Mouse (Mus musculus) frontal cortex, postnatal 14 days (tissue): ENCODE data around the gene 1110059E24Rik.

Source experiments
- DNase-seq, 2 experiments: peaks; one replicate each; pipeline ENCODE4 v3.0.0; 2022; ENCODE audit warnings: low spot score in 2 of 2

The 1110059E24Rik gene

GRCm38 (mm10) chr19:21577443-21577842, 75.3 kb downstream of the 1110059E24Rik start:
- DNase-seq = no peak

DNA sequence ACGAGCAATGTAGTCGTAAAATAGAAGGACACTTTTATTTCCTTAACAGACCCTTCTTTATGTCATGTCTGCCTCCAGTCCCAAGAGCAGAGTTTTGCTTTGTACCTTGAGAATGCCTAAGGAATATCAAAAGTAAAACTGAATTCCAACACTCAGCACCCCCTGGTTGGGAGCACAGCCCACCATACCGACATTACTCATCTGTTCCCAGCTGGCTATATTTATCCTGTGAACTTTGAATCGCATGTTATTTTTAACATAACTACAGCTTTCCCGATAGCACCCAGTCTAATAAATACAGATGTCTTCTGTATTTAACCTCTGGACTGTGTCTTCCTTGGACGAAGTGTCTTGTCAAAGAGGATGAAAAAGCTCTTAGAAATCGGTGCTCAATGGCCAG, 80.8 kb downstream of the 1110059E24Rik start:
- DNase-seq = no peak

DNA sequence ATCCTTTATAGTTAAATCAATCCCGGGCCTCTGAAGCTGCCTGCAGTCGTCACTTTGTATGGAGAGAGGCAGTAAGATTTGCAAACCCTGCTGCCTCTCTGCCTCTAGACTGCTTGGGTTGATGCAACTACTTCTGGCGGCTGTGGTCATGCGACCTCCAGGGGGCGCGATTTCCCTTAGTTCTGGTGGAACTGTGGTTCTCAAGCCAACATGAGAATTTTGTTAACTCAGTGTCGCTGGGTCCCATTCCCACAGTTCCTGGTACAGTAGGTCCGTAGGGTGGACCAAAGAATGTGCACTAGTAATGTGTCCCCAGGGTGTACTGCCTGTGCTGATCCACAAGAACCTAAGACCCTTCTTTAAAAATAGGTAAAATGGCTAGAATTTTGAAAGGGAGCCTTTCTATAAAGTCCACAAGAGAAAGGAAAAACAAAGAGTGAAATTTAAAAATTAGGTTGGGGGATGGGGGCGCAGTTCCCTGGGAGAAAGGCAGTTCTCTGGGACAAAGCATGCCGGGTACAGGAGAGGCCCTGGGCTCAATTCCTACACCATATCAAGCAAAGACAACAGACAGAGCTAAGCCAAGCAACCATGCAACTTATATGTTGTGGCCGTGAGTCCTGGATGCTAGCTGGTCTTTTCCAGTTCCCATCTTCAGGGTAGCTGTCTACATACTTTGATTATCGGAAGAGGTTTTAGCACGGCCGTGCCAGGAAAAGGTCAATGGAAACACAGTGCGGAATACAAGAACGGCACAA, 81.4 kb downstream of the 1110059E24Rik start:
- peak; percentile 70 to 81 for DNase-seq

DNA sequence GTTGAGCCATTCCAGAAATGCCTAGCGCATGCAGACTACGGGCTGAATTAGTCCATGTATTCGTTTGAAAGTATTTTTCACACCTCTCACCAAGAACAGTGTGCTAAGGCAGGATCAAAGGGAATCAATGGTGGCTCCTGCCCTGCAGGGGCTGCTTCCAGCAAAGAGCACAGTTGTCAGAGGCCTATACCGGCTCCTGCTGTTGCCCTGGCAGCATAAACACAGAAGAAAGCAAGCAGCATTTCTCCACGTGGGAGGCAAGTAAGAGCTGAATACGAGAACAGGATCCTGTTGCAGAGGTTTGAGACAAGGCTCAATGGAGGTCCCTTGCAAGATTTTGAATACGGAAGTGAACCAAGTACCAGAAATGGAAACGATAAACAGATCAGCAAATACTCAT, 82.0 kb downstream of the 1110059E24Rik start:
- no peak for DNase-seq

GRCm38 (mm10) chr19:21568528-21569185, 84.1 kb downstream of the 1110059E24Rik start:
- DNase-seq = no peak

GRCm38 (mm10) chr19:21567933-21568332, 84.8 kb downstream of the 1110059E24Rik start:
- no peak for DNase-seq

- DNase-seq = no peak
These were observed 86.3 kb downstream of the 1110059E24Rik start for GRCm38 (mm10) chr19:21566484-21566883.

- DNase-seq = no peak
These were observed 88.3 kb downstream of the 1110059E24Rik start for GRCm38 (mm10) chr19:21564461-21564797.

DNA sequence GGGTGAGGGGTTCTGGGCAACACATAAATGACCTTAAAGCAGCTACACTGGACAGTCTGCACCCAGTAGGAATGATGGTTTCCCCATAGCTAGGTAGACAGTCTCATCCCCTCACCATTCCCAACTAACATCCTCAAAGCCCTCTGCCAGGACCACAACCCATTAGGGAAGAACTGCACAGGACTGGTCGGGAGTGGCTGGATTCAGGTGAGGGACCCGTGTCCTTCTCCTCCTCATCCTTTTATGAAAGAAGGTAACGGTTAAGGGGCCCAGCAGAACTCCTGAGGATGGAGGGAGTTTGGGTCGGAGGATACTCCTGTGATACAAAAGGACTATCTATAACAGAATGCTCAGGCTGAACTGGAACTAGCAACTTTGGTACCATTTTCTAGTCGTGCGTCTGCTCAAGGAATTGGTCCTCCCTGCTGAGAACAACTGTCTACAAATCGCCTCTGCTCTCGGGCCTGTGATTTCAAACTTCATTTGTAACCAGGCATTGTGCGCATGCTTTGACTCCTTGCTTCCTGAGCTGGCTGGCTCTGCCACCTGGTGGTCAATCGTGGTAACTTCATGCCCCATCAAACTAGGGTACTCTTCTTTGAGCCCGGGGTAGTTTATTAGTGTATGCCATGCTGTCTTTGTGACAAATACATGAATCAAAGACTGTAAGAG, 88.9 kb downstream of the 1110059E24Rik start:
- DNase-seq = peak; percentile 55 to 85

DNA sequence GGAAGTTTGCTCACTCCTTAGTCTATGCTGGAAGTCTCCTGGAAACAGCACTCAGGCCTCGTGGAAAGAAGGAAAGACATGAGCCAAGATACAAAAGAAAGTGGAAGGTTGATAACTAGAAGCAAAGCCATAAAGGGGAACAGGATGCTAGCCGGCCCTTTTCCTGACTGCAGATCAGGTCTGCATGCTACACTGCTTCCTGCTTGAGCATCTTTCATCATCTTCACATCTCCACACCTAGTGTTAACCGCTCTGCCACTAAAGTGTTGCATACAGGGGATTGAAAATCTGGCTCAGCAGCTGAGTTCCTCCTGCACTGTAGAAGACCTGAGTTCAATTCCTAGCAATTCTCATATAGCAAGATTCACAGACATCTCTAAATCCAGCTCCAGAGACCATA, 89.8 kb downstream of the 1110059E24Rik start:
- DNase-seq = no peak

GRCm38 (mm10) chr19:21552801-21553200, 100.0 kb downstream of the 1110059E24Rik start:
- DNase-seq = no peak

- DNase-seq = no peak
These were observed 100.7 kb downstream of the 1110059E24Rik start for GRCm38 (mm10) chr19:21551921-21552536.

DNA sequence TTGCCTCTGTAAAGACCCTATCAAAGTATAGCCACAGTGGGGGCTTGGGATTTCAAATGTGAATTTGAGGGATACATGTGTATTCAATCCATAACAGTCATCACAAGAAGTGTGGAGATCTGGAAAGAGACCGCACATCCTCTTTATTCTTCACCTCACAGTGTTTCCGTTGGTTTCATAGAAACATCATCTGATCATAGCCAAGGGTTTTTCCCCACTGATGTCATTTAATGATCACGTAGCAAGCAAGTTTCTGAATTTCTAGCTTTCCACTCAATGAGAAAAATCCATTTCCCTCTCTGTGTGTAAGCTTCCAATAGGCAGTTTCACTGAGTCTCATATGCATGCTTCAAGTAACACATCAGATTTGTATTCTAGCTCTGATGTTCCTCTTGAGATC, 103.1 kb downstream of the 1110059E24Rik start:
- no peak for DNase-seq

DNA sequence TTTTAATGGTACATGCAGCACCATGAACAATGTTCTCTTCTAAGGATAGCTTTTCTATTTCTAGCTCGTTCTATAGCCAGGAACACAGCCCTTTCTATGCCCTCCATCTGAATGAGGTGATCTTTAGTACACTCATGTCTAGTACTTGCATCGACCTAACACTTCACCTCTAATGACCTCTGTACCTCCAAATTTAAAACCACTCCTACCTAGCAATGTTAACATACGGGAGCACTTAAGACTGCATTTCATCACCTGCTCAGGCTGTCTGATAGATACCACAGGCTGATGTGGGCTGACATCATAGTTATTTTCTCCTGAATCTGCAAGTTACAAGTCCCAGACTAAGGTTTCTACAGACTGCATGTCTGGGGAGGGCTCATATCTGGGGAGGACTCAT, 103.8 kb downstream of the 1110059E24Rik start:
- no peak for DNase-seq

GRCm38 (mm10) chr19:21537125-21537524, 115.7 kb downstream of the 1110059E24Rik start:
- no peak for DNase-seq
